Mouse (Mus musculus) neural tube, embryonic 15.5 days (tissue): ENCODE results near the gene Ddah1. TPM values are rescaled to one million over a fixed set of nuclear protein-coding genes. Genes with fewer than 3 reads are reported as not detected.
"Not testable (repeated sequence)": the region's sequence is repeated elsewhere in the genome, so short reads cannot be mapped to it uniquely, and the experiment has no call there.

Experiments used
- ATAC-seq: fragments of 200-750 bp; cut with Nextera tagmentation; 2 replicates; pipeline ENCODE4 v1.8.0; 2017; ENCODE audit warnings: mild to moderate bottlenecking, moderate TSS enrichment, moderate library complexity; ENCODE audit not compliant: low FRiP score
- H3K27ac ChIP-seq: fragments of 300-500 bp; sonication (generic); replicated peaks from 2 replicates; pipeline ENCODE4 v1.5.1; 2015; ENCODE audit warnings: mild to moderate bottlenecking, inconsistent platforms
- H3K27me3 ChIP-seq: fragments of 300-500 bp; sonication (generic); replicated peaks from 2 replicates; pipeline ENCODE4 v1.6.1; 2015; ENCODE audit warnings: inconsistent platforms
- H3K36me3 ChIP-seq: fragments of 300-500 bp; sonication (generic); 2 replicates; pipeline ENCODE4 v1.6.1; 2015; ENCODE audit warnings: inconsistent platforms
- H3K4me1 ChIP-seq: fragments of 300-500 bp; sonication (generic); 2 replicates; pipeline ENCODE4 v1.6.1; 2015; ENCODE audit warnings: inconsistent platforms
- H3K4me2 ChIP-seq: fragments of 300-500 bp; sonication (generic); 2 replicates; pipeline ENCODE4 v1.6.1; 2015; ENCODE audit warnings: inconsistent platforms, mild to moderate bottlenecking, moderate library complexity
- H3K4me3 ChIP-seq: fragments of 300-500 bp; sonication (generic); replicated peaks from 2 replicates; pipeline ENCODE4 v1.5.1; 2015; ENCODE audit warnings: mild to moderate bottlenecking, inconsistent platforms
- H3K9ac ChIP-seq: fragments of 300-500 bp; sonication (generic); replicated peaks from 2 replicates; pipeline ENCODE4 v1.6.1; 2015; ENCODE audit warnings: mild to moderate bottlenecking, inconsistent platforms
- H3K9me3 ChIP-seq: fragments of 300-500 bp; sonication (generic); replicated peaks from 2 replicates; pipeline ENCODE4 v1.6.1; 2016; ENCODE audit warnings: inconsistent platforms
- WGBS: fragments of 180-500 bp; shearing (Covaris S2); methylation state at CpG from one replicate; pipeline ENCODE4 v1.1.7; 2015; ENCODE audit warnings: mixed read lengths; 5-methylcytosine and 5-hydroxymethylcytosine counted together
- polyA plus RNA-seq: library from polyadenylated mRNA; unstranded; fragments of >200 nt; fragmentation: Nextera tagmentation; extraction: Ambion mirVana; gene quantifications from 2 replicates; pipeline ENCODE4 v1.2.1, GENCODE M21; 2015

Ddah1 gene
- polyA plus RNA-seq, 1 experiment from 2014 or later: 123 TPM

GRCm38 (mm10) chr3:145874126-145874525, 115.7 kb downstream of the Ddah1 start:
- H3K4me3 ChIP-seq: no peak overlapping the region
- no peak overlapping the region for H3K9ac ChIP-seq
- ATAC-seq: no peak
- no peaks in the 10 kb centered on the region for H3K4me1 ChIP-seq
- no peaks in the 10 kb centered on the region for H3K9me3 ChIP-seq
- no peaks in the 10 kb centered on the region for H3K27me3 ChIP-seq
- H3K4me2 ChIP-seq: no peak overlapping the region
- no peak overlapping the region for H3K27ac ChIP-seq
- no peaks in the 10 kb centered on the region for H3K36me3 ChIP-seq
- WGBS: 90% methylated on average over 4 of the region's 4 CpGs

GRCm38 (mm10) chr3:145876120-145876519, 117.6 kb downstream of the Ddah1 start:
- no peaks in the 10 kb centered on the region for H3K36me3 ChIP-seq
- H3K27me3 ChIP-seq: no peaks in the 10 kb centered on the region
- H3K9me3 ChIP-seq: no peaks in the 10 kb centered on the region
- no peaks in the 10 kb centered on the region for H3K4me1 ChIP-seq
- no peak overlapping the region for H3K4me2 ChIP-seq
- H3K9ac ChIP-seq: no peak overlapping the region
- 84% methylated on average over 11 of the region's 11 CpGs for WGBS
- no peak overlapping the region for H3K27ac ChIP-seq
- no peak overlapping the region for H3K4me3 ChIP-seq
- no peak for ATAC-seq

- ATAC-seq, H3K4me1 ChIP-seq, H3K36me3 ChIP-seq, H3K9ac ChIP-seq, H3K27ac ChIP-seq, H3K4me3 ChIP-seq, H3K27me3 ChIP-seq, H3K9me3 ChIP-seq, H3K4me2 ChIP-seq: not testable (repeated sequence)
- 92% methylated on average over 14 of the region's 14 CpGs for WGBS
Measured at GRCm38 (mm10) chr3:145878867-145879266, 120.4 kb downstream of the Ddah1 start.

- Histone ChIP-seq H3K9ac (no peak overlapping the region), H3K4me2 (no peak overlapping the region), H3K9me3 (no peaks in the 10 kb centered on the region), H3K36me3 (no peaks in the 10 kb centered on the region), H3K4me3 (no peak overlapping the region), H3K27ac (no peak overlapping the region), H3K27me3 (no peaks in the 10 kb centered on the region), H3K4me1 (peaks cover 1% of the 10 kb centered on the region)
- ATAC-seq: no peak
- 52% methylated on average over 1 of the region's 1 CpGs for WGBS
Measured at GRCm38 (mm10) chr3:145880335-145880734, 121.9 kb downstream of the Ddah1 start.

GRCm38 (mm10) chr3:145882076-145882874, 123.8 kb downstream of the Ddah1 start:
- no peak for ATAC-seq
- WGBS: 79% methylated on average over 15 of the region's 15 CpGs
- Histone ChIP-seq H3K27me3 (no peaks in the 10 kb centered on the region), H3K9me3 (no peaks in the 10 kb centered on the region), H3K27ac (0 out of 2 replicates have a peak overlapping the region, but pooled peaks have one; percentile 13), H3K4me3 (no peak overlapping the region), H3K9ac (no peak overlapping the region), H3K36me3 (no peaks in the 10 kb centered on the region), H3K4me1 (peaks cover 8% of the 10 kb centered on the region), H3K4me2 (no peak overlapping the region)

GRCm38 (mm10) chr3:145883233-145883632, 124.8 kb downstream of the Ddah1 start:
- Histone ChIP-seq H3K4me1 (peaks cover 8% of the 10 kb centered on the region), H3K36me3 (no peaks in the 10 kb centered on the region), H3K4me3 (no peak overlapping the region), H3K27ac (no peak overlapping the region), H3K9ac (no peak overlapping the region), H3K4me2 (no peak overlapping the region), H3K27me3 (no peaks in the 10 kb centered on the region), H3K9me3 (no peaks in the 10 kb centered on the region)
- 71% methylated on average over 2 of the region's 2 CpGs for WGBS
- 0 out of 2 replicates have a peak, but pooled peaks have one; percentile 21 for ATAC-seq

- no peak overlapping the region for H3K9ac ChIP-seq
- no peak overlapping the region for H3K4me3 ChIP-seq
- H3K27ac ChIP-seq: peak overlapping the region; percentile 10; the same call in 1 of the 2 replicates
- H3K9me3 ChIP-seq: no peaks in the 10 kb centered on the region
- H3K4me1 ChIP-seq: peaks cover 8% of the 10 kb centered on the region
- H3K36me3 ChIP-seq: no peaks in the 10 kb centered on the region
- no peaks in the 10 kb centered on the region for H3K27me3 ChIP-seq
- no peak for ATAC-seq
- 59% methylated on average over 4 of the region's 4 CpGs for WGBS
- no peak overlapping the region for H3K4me2 ChIP-seq
Measured at GRCm38 (mm10) chr3:145885376-145885775, 126.9 kb downstream of the Ddah1 start.

- Histone ChIP-seq H3K36me3 (no peaks in the 10 kb centered on the region), H3K27ac (peak overlapping the region; percentile 10; the same call in 1 of the 2 replicates), H3K4me3 (no peak overlapping the region), H3K4me1 (peaks cover 8% of the 10 kb centered on the region), H3K27me3 (no peaks in the 10 kb centered on the region), H3K9me3 (no peaks in the 10 kb centered on the region), H3K9ac (no peak overlapping the region), H3K4me2 (no peak overlapping the region)
- whole genome bisulfite sequencing: 72% methylated on average over 5 of the region's 5 CpGs
- no peak for ATAC-seq
Measured at GRCm38 (mm10) chr3:145885851-145886464, 127.5 kb downstream of the Ddah1 start.

GRCm38 (mm10) chr3:145887430-145887971, 129.0 kb downstream of the Ddah1 start:
- 86% methylated on average over 6 of the region's 6 CpGs for WGBS
- H3K4me1 ChIP-seq: peaks cover 8% of the 10 kb centered on the region

GRCm38 (mm10) chr3:145890346-145891132, 132.1 kb downstream of the Ddah1 start:
- ATAC-seq: peak; percentile 84
- peaks cover 8% of the 10 kb centered on the region for H3K4me1 ChIP-seq
- H3K27me3 ChIP-seq: no peaks in the 10 kb centered on the region; the same call in 1 of the 2 replicates
- H3K9me3 ChIP-seq: no peaks in the 10 kb centered on the region
- peak overlapping the region; percentile 58 for H3K27ac ChIP-seq
- no peak overlapping the region for H3K4me3 ChIP-seq
- H3K9ac ChIP-seq: no peak overlapping the region
- H3K4me2 ChIP-seq: no peak overlapping the region
- WGBS: 34% methylated on average over 18 of the region's 18 CpGs
- H3K36me3 ChIP-seq: no peaks in the 10 kb centered on the region

More at GRCm38 (mm10) chr3:145887430-145887971, 129.0 kb downstream of the Ddah1 start:
- H3K36me3 ChIP-seq: no peaks in the 10 kb centered on the region
- ATAC-seq: no peak
- H3K9me3 ChIP-seq: no peaks in the 10 kb centered on the region
- no peak overlapping the region for H3K27ac ChIP-seq
- H3K4me2 ChIP-seq: no peak overlapping the region
- no peak overlapping the region for H3K4me3 ChIP-seq
- no peak overlapping the region for H3K9ac ChIP-seq
- H3K27me3 ChIP-seq: no peaks in the 10 kb centered on the region

GRCm38 (mm10) chr3:145892451-145892850, 134.0 kb downstream of the Ddah1 start:
- no peak overlapping the region for H3K27ac ChIP-seq
- H3K9ac ChIP-seq: no peak overlapping the region
- 0 out of 2 replicates have a peak, but pooled peaks cover 3% of the 10 kb centered on the region for H3K4me1 ChIP-seq
- no peaks in the 10 kb centered on the region for H3K36me3 ChIP-seq
- ATAC-seq: no peak
- no peaks in the 10 kb centered on the region for H3K9me3 ChIP-seq
- no peak overlapping the region for H3K4me2 ChIP-seq
- H3K27me3 ChIP-seq: no peaks in the 10 kb centered on the region; the same call in 1 of the 2 replicates
- H3K4me3 ChIP-seq: no peak overlapping the region
- 85% methylated on average over 3 of the region's 3 CpGs for WGBS
